Mouse (Mus musculus) stomach, embryonic 16.5 days (tissue): ENCODE results near the gene Styxl1. TPM values are rescaled to one million over a fixed set of nuclear protein-coding genes. Genes with fewer than 3 reads are reported as not detected.

Experiments used
- ATAC-seq: fragments of 200-750 bp; cut with Nextera tagmentation; 2 replicates; pipeline ENCODE4 v1.8.0; 2017; ENCODE audit warnings: moderate number of reproducible peaks, moderate TSS enrichment; ENCODE audit not compliant: insufficient read depth, low FRiP score
- H3K27ac ChIP-seq: fragments of 300-500 bp; sonication (generic); 2 replicates; pipeline ENCODE4 v1.5.1; 2014; ENCODE audit warnings: low read length
- H3K27me3 ChIP-seq: fragments of 300-500 bp; sonication (generic); 2 replicates; pipeline ENCODE4 v1.6.1; 2014; ENCODE audit warnings: low read length, control low read depth, mixed read lengths; ENCODE audit not compliant: control insufficient read depth, insufficient read depth
- H3K36me3 ChIP-seq: fragments of 300-500 bp; sonication (generic); 2 replicates; pipeline ENCODE4 v1.6.1; 2014; ENCODE audit warnings: low read length; ENCODE audit not compliant: control insufficient read depth, insufficient read depth
- H3K4me1 ChIP-seq: fragments of 300-500 bp; sonication (generic); 2 replicates; pipeline ENCODE4 v1.6.1; 2014; ENCODE audit warnings: low read length, control low read depth, mixed read lengths; ENCODE audit not compliant: control insufficient read depth, insufficient read depth
- H3K4me2 ChIP-seq: fragments of 300-500 bp; sonication (generic); 2 replicates; pipeline ENCODE4 v1.6.1; 2014; ENCODE audit warnings: low read depth, low read length, mixed read lengths
- H3K4me3 ChIP-seq: fragments of 300-500 bp; sonication (generic); replicated peaks from 2 replicates; pipeline ENCODE4 v1.5.1; 2014; ENCODE audit warnings: mild to moderate bottlenecking, low read length
- H3K9ac ChIP-seq: fragments of 300-500 bp; sonication (generic); 2 replicates; pipeline ENCODE4 v1.6.1; 2014; ENCODE audit warnings: low read length
- H3K9me3 ChIP-seq: fragments of 300-500 bp; sonication (generic); replicated peaks from 2 replicates; pipeline ENCODE4 v1.6.1; 2016; ENCODE audit warnings: low read length, control low read depth; ENCODE audit not compliant: control insufficient read depth
- WGBS: fragments of 180-500 bp; shearing (Covaris S2); extraction: QIAGEN DNeasy Blood & Tissue Kit; methylation state at CpG from one replicate; pipeline ENCODE4 v1.1.7; 2014; 5-methylcytosine and 5-hydroxymethylcytosine counted together
- polyA plus RNA-seq: library from polyadenylated mRNA; unstranded; fragments of >200 nt; fragmentation: Nextera tagmentation; extraction: Ambion mirVana; gene quantifications from 2 replicates; pipeline ENCODE4 v1.2.1, GENCODE M21; 2015

The Styxl1 gene
- polyA plus RNA-seq, 1 experiment from 2014 or later: 0.27 TPM

GRCm38 (mm10) chr5:135743741-135744609 lies 34.2 kb downstream of the Styxl1 start, which contains the start of gene Tmem120a:
Gene Tmem120a, minus strand, starts transcription at chr5:135744448.
- Histone ChIP-seq H3K9ac (peak within 1 kb of the TSS; percentile 87), H3K27ac (peak within 1 kb of the TSS; percentile 67), H3K36me3 (no peaks in the 10 kb centered on the region), H3K4me3 (peak within 1 kb of the TSS; percentile 96), H3K9me3 (peaks cover 13% of the 10 kb centered on the region; the same call in 1 of the 2 replicates), H3K4me2 (peak within 1 kb of the TSS; percentile 78), H3K27me3 (no peaks in the 10 kb centered on the region), H3K4me1 (peaks cover 9% of the 10 kb centered on the region)
- under 1% methylated on average over 60 of the region's 60 CpGs for WGBS
- ATAC-seq: peak; percentile 97

GRCm38 (mm10) chr5:135742941-135743740 lies 35.0 kb downstream of the Styxl1 start:
- Histone ChIP-seq H3K9ac (peak overlapping the region; percentile 87), H3K9me3 (peaks cover 13% of the 10 kb centered on the region; the same call in 1 of the 2 replicates), H3K27me3 (no peaks in the 10 kb centered on the region), H3K4me3 (peak overlapping the region; percentile 96), H3K27ac (no peak overlapping the region), H3K36me3 (no peaks in the 10 kb centered on the region), H3K4me1 (peaks cover 9% of the 10 kb centered on the region), H3K4me2 (peak overlapping the region; percentile 78)
- no peak for ATAC-seq
- WGBS: 23% methylated on average over 18 of the region's 18 CpGs

GRCm38 (mm10) chr5:135742156-135742555 lies 36.0 kb downstream of the Styxl1 start:
- Histone ChIP-seq H3K27ac (no peak overlapping the region), H3K9ac (no peak overlapping the region), H3K4me2 (no peak overlapping the region), H3K9me3 (peaks cover 6% of the 10 kb centered on the region; the same call in 1 of the 2 replicates), H3K27me3 (no peaks in the 10 kb centered on the region), H3K36me3 (0 out of 2 replicates have a peak, but pooled peaks cover under 1% of the 10 kb centered on the region), H3K4me3 (no peak overlapping the region), H3K4me1 (peaks cover 9% of the 10 kb centered on the region)
- WGBS: 49% methylated on average over 10 of the region's 10 CpGs
- no peak for ATAC-seq

GRCm38 (mm10) chr5:135738266-135738665 lies 39.9 kb downstream of the Styxl1 start:
- peak overlapping the region; percentile 30; the same call in 1 of the 2 replicates for H3K27ac ChIP-seq

GRCm38 (mm10) chr5:135737154-135737553 lies 41.0 kb downstream of the Styxl1 start:
- Histone ChIP-seq H3K4me2 (no peak overlapping the region), H3K36me3 (peaks cover 40% of the 10 kb centered on the region), H3K9me3 (no peaks in the 10 kb centered on the region), H3K27ac (no peak overlapping the region), H3K27me3 (no peaks in the 10 kb centered on the region), H3K4me3 (no peak overlapping the region), H3K9ac (no peak overlapping the region), H3K4me1 (no peaks in the 10 kb centered on the region)
- 71% methylated on average over 7 of the region's 7 CpGs for WGBS
- no peak for ATAC-seq

More at GRCm38 (mm10) chr5:135738266-135738665, 39.9 kb downstream of the Styxl1 start:
- no peak overlapping the region for H3K4me3 ChIP-seq
- H3K4me2 ChIP-seq: no peak overlapping the region
- H3K36me3 ChIP-seq: peaks cover 31% of the 10 kb centered on the region
- H3K27me3 ChIP-seq: no peaks in the 10 kb centered on the region
- H3K9ac ChIP-seq: no peak overlapping the region
- peaks cover 5% of the 10 kb centered on the region for H3K4me1 ChIP-seq
- no peak for ATAC-seq
- WGBS: 15% methylated on average over 6 of the region's 6 CpGs
- no peaks in the 10 kb centered on the region for H3K9me3 ChIP-seq

- Histone ChIP-seq H3K27ac (no peak overlapping the region), H3K4me3 (no peak overlapping the region), H3K4me2 (no peak overlapping the region), H3K4me1 (no peaks in the 10 kb centered on the region), H3K36me3 (peaks cover 45% of the 10 kb centered on the region), H3K9ac (no peak overlapping the region), H3K27me3 (no peaks in the 10 kb centered on the region), H3K9me3 (no peaks in the 10 kb centered on the region)
- no peak for ATAC-seq
- WGBS: 85% methylated on average over 16 of the region's 16 CpGs
Measured at GRCm38 (mm10) chr5:135736544-135736943, 41.6 kb downstream of the Styxl1 start.

- ATAC-seq: no peak
- H3K4me2 ChIP-seq: no peak overlapping the region
- H3K4me1 ChIP-seq: no peaks in the 10 kb centered on the region
- no peak overlapping the region for H3K9ac ChIP-seq
- H3K27me3 ChIP-seq: no peaks in the 10 kb centered on the region
- 84% methylated on average over 13 of the region's 13 CpGs for WGBS
- H3K9me3 ChIP-seq: no peaks in the 10 kb centered on the region
- H3K27ac ChIP-seq: no peak overlapping the region
- H3K4me3 ChIP-seq: no peak overlapping the region
- peaks cover 51% of the 10 kb centered on the region for H3K36me3 ChIP-seq
Measured at GRCm38 (mm10) chr5:135735741-135736140, 42.4 kb downstream of the Styxl1 start.

GRCm38 (mm10) chr5:135734057-135734680 lies 44.0 kb downstream of the Styxl1 start:
- no peak overlapping the region for H3K9ac ChIP-seq
- H3K4me2 ChIP-seq: no peak overlapping the region
- no peaks in the 10 kb centered on the region for H3K9me3 ChIP-seq
- H3K27me3 ChIP-seq: no peaks in the 10 kb centered on the region
- ATAC-seq: no peak
- H3K36me3 ChIP-seq: peaks cover 58% of the 10 kb centered on the region
- H3K27ac ChIP-seq: no peak overlapping the region
- no peaks in the 10 kb centered on the region for H3K4me1 ChIP-seq
- no peak overlapping the region for H3K4me3 ChIP-seq
- 92% methylated on average over 42 of the region's 42 CpGs for WGBS
